Mouse (Mus musculus) layer of hippocampus, postnatal 25 days (tissue): ENCODE measurements around the gene E130308A19Rik. TPM values are rescaled to one million over a fixed set of nuclear protein-coding genes. Genes with fewer than 3 reads are reported as not detected.

Source experiments
- DNase-seq, 2 experiments: peaks; one replicate each; pipeline ENCODE4 v3.0.0; 2022; ENCODE audit warnings: mixed read lengths in 2 of 2, low spot score in 1 of 2; ENCODE audit errors: extremely low spot score in 1 of 2
- total RNA-seq, 2 experiments: library from RNA; stranded (reverse); gene quantifications; 2 replicates each; pipeline ENCODE4 v1.2.3; 2021

The E130308A19Rik gene
- 10 to 100 TPM; 12.8 to 13.9 TPM for total RNA-seq

GRCm38 (mm10) chr4:59625998-59626910 is at the start of gene E130308A19Rik:
Gene E130308A19Rik (plus strand): TSS chr4:59626211.
- peak; percentile 49 to 51 for DNase-seq

- no peak for DNase-seq
Observed at GRCm38 (mm10) chr4:59580495-59581281, 45.3 kb upstream of the E130308A19Rik start.

- peak; percentile 91 to 93 for DNase-seq
Observed at GRCm38 (mm10) chr4:59581314-59582185, 44.5 kb upstream of the E130308A19Rik start, which contains the start of gene Hsdl2. Gene Hsdl2 (plus strand): TSS chr4:59581563.

- DNase-seq, result no peak
Observed at GRCm38 (mm10) chr4:59582186-59582585, 43.8 kb upstream of the E130308A19Rik start.

GRCm38 (mm10) chr4:59585097-59585496 is 40.9 kb upstream of the E130308A19Rik start:
- DNase-seq, result no peak

GRCm38 (mm10) chr4:59587215-59587871 is 38.7 kb upstream of the E130308A19Rik start:
- no peak for DNase-seq

- no peak for DNase-seq
Observed at GRCm38 (mm10) chr4:59587872-59588226, 38.2 kb upstream of the E130308A19Rik start.

GRCm38 (mm10) chr4:59594614-59595013 is 31.4 kb upstream of the E130308A19Rik start:
- no peak for DNase-seq

GRCm38 (mm10) chr4:59596556-59596955 is 29.5 kb upstream of the E130308A19Rik start:
- no peak for DNase-seq

GRCm38 (mm10) chr4:59602704-59603103 is 23.3 kb upstream of the E130308A19Rik start:
- DNase-seq, result no peak

GRCm38 (mm10) chr4:59604892-59605291 is 21.1 kb upstream of the E130308A19Rik start:
- no peak for DNase-seq

GRCm38 (mm10) chr4:59605501-59605900 is 20.5 kb upstream of the E130308A19Rik start:
- DNase-seq, result no peak

- DNase-seq, result no peak
Observed at GRCm38 (mm10) chr4:59610411-59610810, 15.6 kb upstream of the E130308A19Rik start.

GRCm38 (mm10) chr4:59614986-59615385 is 11.0 kb upstream of the E130308A19Rik start:
- DNase-seq, result no peak

- DNase-seq, result no peak
Observed at GRCm38 (mm10) chr4:59619611-59620245, 6.3 kb upstream of the E130308A19Rik start.

- no peak for DNase-seq
Observed at GRCm38 (mm10) chr4:59625676-59625997, 374 bp upstream of the E130308A19Rik start.

- no peak for DNase-seq
Observed at GRCm38 (mm10) chr4:59628255-59628654, 2.2 kb downstream of the E130308A19Rik start.

GRCm38 (mm10) chr4:59629076-59629874 is 3.3 kb downstream of the E130308A19Rik start:
- DNase-seq, result no peak

- DNase-seq, result no peak
Observed at GRCm38 (mm10) chr4:59630122-59630521, 4.1 kb downstream of the E130308A19Rik start.
